Mouse (Mus musculus) kidney, postnatal 0 days (tissue): ENCODE data around the gene Tmod1. TPM values are rescaled to one million over a fixed set of nuclear protein-coding genes. Genes with fewer than 3 reads are reported as not detected.

Experiments
- ATAC-seq: fragments of 200-750 bp; cut with Nextera tagmentation; replicated peaks from 2 replicates; pipeline ENCODE4 v1.8.0; 2017; ENCODE audit warnings: low read depth, moderate number of reproducible peaks, moderate TSS enrichment, moderate library complexity; ENCODE audit not compliant: low FRiP score
- DNase-seq: peaks from one replicate; pipeline ENCODE4 v3.0.0-alpha.2; 2016; ENCODE audit warnings: low spot score
- H3K27ac ChIP-seq: fragments of 300-500 bp; sonication (generic); 2 replicates; pipeline ENCODE4 v1.5.1; 2014; ENCODE audit warnings: mild to moderate bottlenecking
- H3K27me3 ChIP-seq: fragments of 300-500 bp; sonication (generic); 2 replicates; pipeline ENCODE4 v1.6.1; 2014; ENCODE audit warnings: low read length, mixed read lengths; ENCODE audit not compliant: insufficient read depth
- H3K36me3 ChIP-seq: fragments of 300-500 bp; sonication (generic); 2 replicates; pipeline ENCODE4 v1.6.1; 2014; ENCODE audit warnings: low read length, mixed read lengths; ENCODE audit not compliant: insufficient read depth
- H3K4me1 ChIP-seq: fragments of 300-500 bp; sonication (generic); replicated peaks from 2 replicates; pipeline ENCODE4 v1.6.1; 2014; ENCODE audit warnings: antibody characterized with exemption, low read length, mixed read lengths; ENCODE audit not compliant: insufficient read depth
- H3K4me2 ChIP-seq: fragments of 300-500 bp; sonication (generic); 2 replicates; pipeline ENCODE4 v1.6.1; 2014; ENCODE audit warnings: mild to moderate bottlenecking, low read length, moderate library complexity, mixed read lengths
- H3K4me3 ChIP-seq: fragments of 300-500 bp; sonication (generic); replicated peaks from 2 replicates; pipeline ENCODE4 v1.5.1; 2014; ENCODE audit warnings: low read depth, low read length
- H3K9ac ChIP-seq: fragments of 300-500 bp; sonication (generic); 2 replicates; pipeline ENCODE4 v1.6.1; 2014; ENCODE audit warnings: low read depth, low read length
- H3K9me3 ChIP-seq: fragments of 300-500 bp; sonication (generic); replicated peaks from 2 replicates; pipeline ENCODE4 v1.6.1; 2016; ENCODE audit warnings: low read length, inconsistent platforms, mixed read lengths
- CTCF ChIP-seq: IDR thresholded peaks from 2 replicates; pipeline ENCODE4 v1.5.1; 2016; ENCODE audit warnings: antibody characterized with exemption, low read depth, mild to moderate bottlenecking, moderate library complexity
- WGBS: fragments of 180-500 bp; shearing (Covaris S2); extraction: QIAGEN DNeasy Blood & Tissue Kit; methylation state at CpG from one replicate; pipeline ENCODE4 v1.1.7; 2014; 5-methylcytosine and 5-hydroxymethylcytosine counted together
- polyA plus RNA-seq: library from polyadenylated mRNA; unstranded; fragments of >200 nt; fragmentation: Nextera tagmentation; extraction: Ambion mirVana; gene quantifications from 2 replicates; pipeline ENCODE4 v1.2.1, GENCODE M21; 2015

The Tmod1 gene
- polyA plus RNA-seq, 1 experiment from 2014 or later = 5.5 TPM

DNA sequence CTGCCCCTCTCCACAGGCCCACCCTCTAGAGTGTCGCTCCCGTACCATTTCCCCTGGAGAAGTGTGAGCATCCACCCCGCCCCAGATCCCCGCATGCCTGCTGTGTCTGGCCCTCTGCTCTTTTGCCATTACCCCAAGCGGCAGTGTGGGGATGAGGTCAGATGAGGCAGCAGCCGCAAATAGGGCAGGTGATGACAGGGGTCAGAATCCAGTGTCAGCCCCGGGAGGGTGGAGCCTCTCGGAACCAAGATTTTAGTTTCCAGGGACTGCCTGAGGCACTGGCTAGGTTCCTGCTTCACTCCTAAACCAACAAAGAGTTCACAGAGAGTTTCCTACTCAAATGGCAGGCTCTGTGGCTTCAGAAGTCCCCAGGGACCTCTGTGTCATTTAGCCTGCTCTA lies 25.5 kb downstream of the Tmod1 start:
- no peaks in the 10 kb centered on the region; the same call in 1 of the 2 replicates for H3K4me1 ChIP-seq
- no peak for TF ChIP-seq CTCF
- 49% methylated on average over 8 of the region's 8 CpGs for WGBS
- no peak overlapping the region for H3K27ac ChIP-seq
- DNase-seq (no peak), ATAC-seq (no peak)
- H3K4me2 ChIP-seq = no peak overlapping the region
- H3K36me3 ChIP-seq = no peaks in the 10 kb centered on the region
- H3K27me3 ChIP-seq = no peaks in the 10 kb centered on the region
- H3K4me3 ChIP-seq = no peak overlapping the region
- H3K9me3 ChIP-seq = no peaks in the 10 kb centered on the region
- no peak overlapping the region for H3K9ac ChIP-seq

DNA sequence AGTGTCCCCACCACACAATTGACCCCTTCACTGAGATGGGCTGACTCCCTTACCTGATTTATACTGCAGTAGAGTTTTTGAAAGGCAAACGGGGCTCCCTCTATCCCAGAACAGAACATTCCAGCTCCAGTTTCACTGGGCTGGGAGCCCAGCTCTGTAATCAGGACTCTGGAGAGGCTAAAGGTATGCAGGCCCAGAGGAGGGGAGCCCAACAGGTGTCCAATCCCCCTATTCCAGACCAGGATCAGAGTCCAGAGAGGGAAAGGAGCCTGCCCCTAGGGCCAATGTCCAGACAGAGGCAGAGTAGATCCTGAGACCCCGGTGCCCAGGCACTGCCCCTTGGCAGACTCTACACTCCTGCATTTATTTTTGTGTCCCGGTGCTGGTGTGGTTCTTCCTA lies 26.2 kb downstream of the Tmod1 start:
- WGBS = 60% methylated on average over 3 of the region's 3 CpGs
- Histone ChIP-seq H3K4me2 (no peak overlapping the region), H3K27me3 (no peaks in the 10 kb centered on the region), H3K36me3 (no peaks in the 10 kb centered on the region), H3K9ac (no peak overlapping the region), H3K4me3 (no peak overlapping the region), H3K4me1 (no peaks in the 10 kb centered on the region; the same call in 1 of the 2 replicates), H3K9me3 (no peaks in the 10 kb centered on the region), H3K27ac (no peak overlapping the region)
- DNase-seq (no peak), ATAC-seq (no peak)
- TF ChIP-seq CTCF = no peak

DNA sequence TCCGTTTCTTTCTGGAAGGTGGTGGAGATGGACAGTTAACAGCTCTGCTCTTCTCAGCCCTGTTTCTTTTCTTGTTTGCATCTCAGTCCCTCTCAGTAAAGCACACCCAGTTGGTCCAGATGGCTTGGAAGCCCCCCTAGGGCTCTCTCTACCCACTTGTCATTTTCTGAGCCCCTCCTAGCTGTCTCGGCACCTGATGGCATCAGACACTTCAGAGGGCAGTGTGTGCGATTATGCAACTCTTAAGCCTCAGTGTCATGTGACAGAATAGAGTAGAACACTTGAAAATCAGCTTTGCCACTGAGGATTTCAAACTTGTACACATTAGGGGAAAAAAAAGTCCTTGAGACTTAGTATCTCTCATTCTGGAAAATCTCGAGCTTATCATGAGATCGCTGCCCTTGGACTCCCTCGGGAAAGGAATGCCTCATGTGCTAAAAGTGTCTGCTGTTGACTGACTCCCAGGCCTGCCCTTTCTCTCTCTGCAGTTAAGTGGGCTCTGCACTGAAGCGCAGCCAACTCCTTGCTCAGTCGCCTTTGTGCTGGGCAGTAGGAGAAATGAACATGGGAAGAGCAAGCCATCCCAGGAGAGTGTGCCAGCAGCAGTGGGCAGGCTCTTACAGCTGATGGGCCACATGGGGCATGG lies 27.1 kb downstream of the Tmod1 start:
- Histone ChIP-seq H3K9me3 (no peaks in the 10 kb centered on the region), H3K4me2 (no peak overlapping the region), H3K9ac (no peak overlapping the region), H3K4me1 (no peaks in the 10 kb centered on the region; the same call in 1 of the 2 replicates), H3K36me3 (no peaks in the 10 kb centered on the region), H3K27me3 (no peaks in the 10 kb centered on the region), H3K4me3 (no peak overlapping the region), H3K27ac (0 out of 2 replicates have a peak overlapping the region, but pooled peaks have one; percentile 0)
- no peak for TF ChIP-seq CTCF
- peak; percentile 32 for DNase-seq
- WGBS = 40% methylated on average over 8 of the region's 8 CpGs
- no peak for ATAC-seq

DNA sequence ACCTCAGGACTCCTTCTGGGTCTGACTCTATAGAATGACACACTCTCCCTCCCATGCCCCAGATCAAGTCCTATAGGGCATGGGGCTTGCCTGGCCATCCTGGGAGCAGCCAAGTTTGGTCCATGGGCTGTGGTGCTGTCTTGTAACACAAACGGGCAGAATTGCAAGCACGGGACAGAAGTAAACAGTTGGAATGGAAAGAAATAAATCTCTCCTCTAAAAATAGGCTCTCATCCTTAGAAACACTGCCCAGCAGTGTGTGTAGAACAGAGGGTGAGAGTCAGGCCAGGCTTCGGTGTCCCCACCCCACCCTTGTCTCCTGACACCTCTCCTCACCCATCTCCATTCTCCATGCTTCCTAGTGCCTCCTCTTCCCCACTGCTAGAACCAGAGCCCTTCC lies 29.3 kb downstream of the Tmod1 start:
- WGBS = 34% methylated on average over 3 of the region's 3 CpGs
- no peaks in the 10 kb centered on the region for H3K36me3 ChIP-seq
- TF ChIP-seq CTCF = no peak

DNA sequence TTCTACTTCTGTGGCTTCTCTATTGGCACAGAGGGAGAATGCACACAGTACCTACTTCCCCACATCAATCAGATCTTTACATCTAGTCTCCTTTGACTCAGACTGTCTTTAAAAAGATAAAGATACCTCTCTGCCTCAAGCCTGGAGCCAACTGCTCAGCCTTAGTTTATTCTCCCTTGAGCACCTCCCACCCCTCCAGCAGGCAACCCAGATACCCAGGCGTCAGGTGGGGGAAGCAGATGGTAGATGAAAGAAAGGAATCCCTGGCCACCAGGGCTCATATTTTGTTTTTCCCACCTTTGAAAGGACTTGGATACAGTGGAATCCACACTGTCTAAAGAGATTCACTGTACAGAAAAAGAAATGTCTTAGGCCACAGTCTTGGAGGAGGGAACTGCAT lies 29.8 kb downstream of the Tmod1 start:
- TF ChIP-seq CTCF = no peak
- ATAC-seq = no peak
- Histone ChIP-seq H3K4me2 (no peak overlapping the region), H3K27ac (no peak overlapping the region), H3K4me3 (no peak overlapping the region), H3K27me3 (no peaks in the 10 kb centered on the region), H3K9me3 (no peaks in the 10 kb centered on the region), H3K4me1 (no peaks in the 10 kb centered on the region; the same call in 1 of the 2 replicates), H3K36me3 (no peaks in the 10 kb centered on the region), H3K9ac (no peak overlapping the region)
- no peak for DNase-seq
- WGBS = 68% methylated on average over 1 of the region's 1 CpGs

More for the DNA sequence above, 29.3 kb downstream of the Tmod1 start:
- no peak overlapping the region for H3K9ac ChIP-seq
- no peak overlapping the region for H3K4me2 ChIP-seq
- H3K4me1 ChIP-seq = no peaks in the 10 kb centered on the region; the same call in 1 of the 2 replicates
- DNase-seq = no peak
- H3K27me3 ChIP-seq = no peaks in the 10 kb centered on the region
- H3K27ac ChIP-seq = no peak overlapping the region
- H3K4me3 ChIP-seq = no peak overlapping the region
- no peak for ATAC-seq
- no peaks in the 10 kb centered on the region for H3K9me3 ChIP-seq

DNA sequence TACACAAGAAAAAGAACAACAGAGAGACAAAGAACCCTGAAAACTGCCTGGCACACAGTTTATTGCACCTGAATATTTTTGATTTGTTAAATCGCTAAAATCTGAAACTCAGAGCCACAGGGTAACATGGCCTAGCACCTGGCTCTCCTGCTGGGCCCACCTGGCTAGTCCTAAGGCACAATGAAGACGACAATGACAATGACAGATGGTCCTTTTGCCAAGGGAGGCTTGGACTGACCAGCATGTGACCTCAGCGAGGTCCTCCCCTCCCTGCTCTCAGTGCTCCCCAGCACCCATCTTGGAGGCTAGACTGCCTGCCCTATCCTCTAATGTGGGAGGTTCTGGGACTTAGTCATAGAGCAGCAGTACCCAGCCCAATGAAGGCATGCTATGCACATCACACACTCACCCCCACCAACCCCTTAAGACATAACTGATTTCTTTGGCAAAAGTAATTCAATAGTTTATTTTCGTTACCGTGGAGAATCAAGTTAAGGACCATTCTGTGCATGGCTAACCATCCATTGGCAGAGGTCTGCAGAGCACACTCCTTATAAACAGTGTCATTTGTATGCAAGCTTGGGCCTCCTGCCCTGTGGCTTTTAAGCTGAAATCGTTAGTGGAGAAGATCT lies 31.2 kb downstream of the Tmod1 start:
- WGBS = 38% methylated on average over 6 of the region's 6 CpGs
- DNase-seq (peak; percentile 69), ATAC-seq (no peak)
- Histone ChIP-seq H3K36me3 (no peaks in the 10 kb centered on the region), H3K9me3 (no peaks in the 10 kb centered on the region), H3K9ac (no peak overlapping the region), H3K4me1 (no peaks in the 10 kb centered on the region; the same call in 1 of the 2 replicates), H3K27ac (no peak overlapping the region; the same call in 1 of the 2 replicates), H3K4me3 (no peak overlapping the region), H3K4me2 (no peak overlapping the region), H3K27me3 (no peaks in the 10 kb centered on the region)
- TF ChIP-seq CTCF = no peak
